Mouse (Mus musculus): ENCODE measurements around the gene Disp2.

The Disp2 gene

GRCm38 (mm10) chr2:118759828-118760227 lies 19.7 kb upstream of the Disp2 start:
- DNase-seq (ENCODE audit: low read depth, low spot score) = no peak

GRCm38 (mm10) chr2:118760311-118761025 lies 19.1 kb upstream of the Disp2 start:
- no peak for DNase-seq (ENCODE audit: low read depth, low spot score)

- DNase-seq (ENCODE audit: low read depth, low spot score) = no peak
These were observed 18.2 kb upstream of the Disp2 start for GRCm38 (mm10) chr2:118761358-118761757.

GRCm38 (mm10) chr2:118761906-118762783 lies 17.4 kb upstream of the Disp2 start, which contains the start of gene Ccdc9b:
Gene Ccdc9b, minus strand, starts transcription at chr2:118762661.
- no peak for DNase-seq (ENCODE audit: low read depth, low spot score)

- no peak for DNase-seq (ENCODE audit: low read depth, low spot score)
These were observed 16.8 kb upstream of the Disp2 start for GRCm38 (mm10) chr2:118762784-118763148.

GRCm38 (mm10) chr2:118763469-118763868 lies 16.1 kb upstream of the Disp2 start:
- no peak for DNase-seq (ENCODE audit: low read depth, low spot score)

GRCm38 (mm10) chr2:118764094-118764831 lies 15.3 kb upstream of the Disp2 start:
- DNase-seq (ENCODE audit: low read depth, low spot score) = no peak

GRCm38 (mm10) chr2:118764875-118765274 lies 14.6 kb upstream of the Disp2 start:
- DNase-seq (ENCODE audit: low read depth, low spot score) = no peak

- DNase-seq (ENCODE audit: low read depth, low spot score) = no peak
These were observed 13.2 kb upstream of the Disp2 start for GRCm38 (mm10) chr2:118766041-118767033.

- no peak for DNase-seq (ENCODE audit: low read depth, low spot score)
These were observed 7.2 kb upstream of the Disp2 start, which contains the start of gene Phgr1 for GRCm38 (mm10) chr2:118772158-118772874. Gene Phgr1, plus strand, starts transcription at chr2:118772769.

- no peak for DNase-seq (ENCODE audit: low read depth, low spot score)
These were observed 5.0 kb upstream of the Disp2 start for GRCm38 (mm10) chr2:118774536-118774935.

GRCm38 (mm10) chr2:118775396-118775795 lies 4.1 kb upstream of the Disp2 start:
- DNase-seq (ENCODE audit: low read depth, low spot score) = no peak

- no peak for DNase-seq (ENCODE audit: low read depth, low spot score)
These were observed 3.7 kb upstream of the Disp2 start for GRCm38 (mm10) chr2:118775846-118776245.

GRCm38 (mm10) chr2:118776295-118776694 lies 3.2 kb upstream of the Disp2 start:
- no peak for DNase-seq (ENCODE audit: low read depth, low spot score)

- DNase-seq (ENCODE audit: low read depth, low spot score) = no peak
These were observed 1.1 kb upstream of the Disp2 start for GRCm38 (mm10) chr2:118778418-118778817.

GRCm38 (mm10) chr2:118779065-118779464 lies 454 bp upstream of the Disp2 start:
- DNase-seq (ENCODE audit: low read depth, low spot score) = no peak

- DNase-seq (ENCODE audit: low read depth, low spot score) = no peak
These were observed 1.6 kb downstream of the Disp2 start for GRCm38 (mm10) chr2:118781115-118781514.

GRCm38 (mm10) chr2:118782303-118782702 lies 2.8 kb downstream of the Disp2 start:
- DNase-seq (ENCODE audit: low read depth, low spot score) = no peak

GRCm38 (mm10) chr2:118783093-118783492 lies 3.6 kb downstream of the Disp2 start:
- no peak for DNase-seq (ENCODE audit: low read depth, low spot score)

GRCm38 (mm10) chr2:118783663-118784062 lies 4.1 kb downstream of the Disp2 start:
- DNase-seq (ENCODE audit: low read depth, low spot score) = no peak

Data from WW6 (cell line).